Mouse (Mus musculus) B cell, adult 2 months (primary cell): Measurements from ENCODE around the gene Jag1.

Experiments
- DNase-seq, 2 experiments: peaks; one replicate each; pipeline ENCODE4 v3.0.0; 2022

The Jag1 gene

DNA sequence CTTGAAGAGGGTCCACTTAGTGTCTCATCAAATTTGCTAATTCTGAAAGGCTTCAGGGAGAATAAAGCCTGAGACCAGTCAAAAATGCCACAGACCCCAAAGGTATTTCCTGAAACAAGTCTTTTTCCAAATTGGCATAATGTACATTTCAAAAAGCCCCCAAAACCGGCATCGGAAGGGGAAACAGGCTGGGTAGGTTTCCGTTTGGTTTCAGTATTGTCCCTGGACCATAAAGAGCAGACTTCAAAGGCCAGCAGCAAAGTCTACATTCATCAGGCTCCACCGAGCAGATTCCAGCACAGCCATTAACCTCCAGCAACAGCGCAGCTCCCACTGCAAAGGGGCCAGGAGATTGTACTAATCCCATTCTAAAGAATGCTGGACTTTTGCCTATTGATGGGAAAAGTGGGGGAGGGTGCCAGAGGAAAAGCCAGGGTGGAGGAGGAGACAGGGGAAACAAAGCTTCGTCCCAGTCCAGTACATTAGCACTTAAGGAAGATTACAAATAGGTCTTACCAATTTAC lies 17.2 kb downstream of the Jag1 start:
- no peak for DNase-seq

DNA sequence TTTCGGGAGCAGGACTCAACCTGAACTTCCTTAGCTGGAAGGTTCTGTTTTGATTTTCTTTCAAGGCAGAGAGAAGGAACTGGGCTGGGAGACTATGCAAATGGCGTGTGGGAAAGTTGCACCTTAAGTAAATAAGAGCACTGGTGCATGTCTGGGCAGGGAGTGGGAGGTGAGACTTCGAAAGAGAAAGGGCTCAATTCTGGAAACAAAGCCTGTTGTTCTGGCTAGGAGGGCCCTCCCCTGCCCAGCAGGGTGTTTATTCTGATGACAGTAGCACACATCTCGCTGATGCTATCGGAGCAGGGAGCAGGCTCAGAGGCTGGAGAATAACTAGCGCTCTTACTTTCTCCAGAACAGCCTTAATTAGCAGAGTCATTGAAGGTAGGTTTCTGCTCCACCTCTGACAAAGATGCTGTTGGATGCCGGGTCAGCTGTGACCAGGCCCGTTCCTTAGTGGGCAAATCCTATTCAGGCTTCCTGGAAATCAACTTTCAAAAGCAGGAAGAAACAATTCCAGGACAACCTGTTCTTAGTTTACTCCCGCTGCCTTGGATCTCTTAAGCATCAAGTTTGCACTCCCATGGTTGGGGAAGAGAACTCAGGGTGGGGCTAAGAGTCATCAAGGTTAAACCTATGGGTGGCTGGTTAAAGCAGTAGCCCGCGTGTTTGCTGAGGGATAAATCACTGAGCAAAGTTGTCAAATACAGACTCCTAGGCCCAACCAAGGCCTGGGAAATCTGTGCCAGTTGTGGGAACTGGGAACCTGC lies 18.0 kb downstream of the Jag1 start:
- no peak for DNase-seq

DNA sequence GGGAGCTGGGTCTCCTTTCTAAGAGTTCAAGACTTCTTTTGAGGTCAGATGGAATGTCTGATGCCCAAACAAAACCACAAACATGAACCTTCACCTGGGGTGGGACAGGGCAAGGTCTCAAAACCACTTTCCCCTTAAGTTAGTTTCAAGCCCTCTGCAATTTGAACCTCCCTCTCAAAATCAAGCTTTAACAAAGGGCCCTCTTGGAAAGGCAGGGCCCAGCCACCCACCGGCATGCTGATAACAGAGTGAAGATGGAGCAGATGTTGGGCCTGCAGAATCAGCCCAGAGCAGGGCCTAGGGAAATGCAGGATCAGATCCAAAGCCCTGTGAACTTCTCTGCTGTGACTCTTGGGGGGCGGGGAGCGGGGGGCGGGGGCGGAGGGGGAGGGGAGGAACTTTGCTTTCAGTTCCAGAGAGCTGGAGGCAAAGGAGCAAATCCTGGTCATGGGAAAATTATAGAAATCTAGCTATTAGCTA lies 19.4 kb downstream of the Jag1 start:
- DNase-seq: no peak

DNA sequence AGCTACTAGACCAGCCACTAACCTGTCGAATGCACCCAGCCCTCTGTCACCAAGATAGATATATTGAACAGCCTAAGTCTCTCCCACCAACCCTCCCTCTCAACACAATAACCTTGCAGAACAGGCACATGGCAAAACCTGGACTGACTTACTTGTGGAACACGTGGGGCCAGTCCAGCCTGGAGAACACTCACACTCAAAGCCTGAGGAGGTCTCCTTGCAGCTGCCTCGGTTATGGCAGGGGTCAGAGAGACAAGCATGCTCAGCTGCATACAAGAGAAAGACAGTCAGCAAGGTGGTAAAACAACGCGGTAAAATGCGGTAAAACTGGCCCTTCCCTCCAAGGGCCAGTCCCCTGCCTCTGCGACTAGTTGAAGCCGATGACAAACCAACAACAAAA lies 22.1 kb downstream of the Jag1 start:
- DNase-seq: no peak

DNA sequence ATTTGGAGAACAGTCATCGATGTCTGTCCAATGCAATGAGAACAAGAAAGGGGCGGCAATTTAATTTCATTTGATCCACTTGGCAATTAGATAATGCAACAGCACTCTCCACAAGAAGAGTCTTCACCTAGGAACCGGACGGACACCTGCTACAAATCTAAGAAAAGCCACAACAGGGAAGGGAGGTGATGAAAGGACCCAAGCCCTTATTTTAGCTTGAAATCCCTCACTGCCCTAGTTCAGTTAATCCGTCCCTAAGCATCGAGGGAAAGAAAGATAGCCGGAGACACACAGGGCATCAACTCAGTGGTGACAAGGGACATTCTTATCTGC lies 23.2 kb downstream of the Jag1 start:
- no peak for DNase-seq

DNA sequence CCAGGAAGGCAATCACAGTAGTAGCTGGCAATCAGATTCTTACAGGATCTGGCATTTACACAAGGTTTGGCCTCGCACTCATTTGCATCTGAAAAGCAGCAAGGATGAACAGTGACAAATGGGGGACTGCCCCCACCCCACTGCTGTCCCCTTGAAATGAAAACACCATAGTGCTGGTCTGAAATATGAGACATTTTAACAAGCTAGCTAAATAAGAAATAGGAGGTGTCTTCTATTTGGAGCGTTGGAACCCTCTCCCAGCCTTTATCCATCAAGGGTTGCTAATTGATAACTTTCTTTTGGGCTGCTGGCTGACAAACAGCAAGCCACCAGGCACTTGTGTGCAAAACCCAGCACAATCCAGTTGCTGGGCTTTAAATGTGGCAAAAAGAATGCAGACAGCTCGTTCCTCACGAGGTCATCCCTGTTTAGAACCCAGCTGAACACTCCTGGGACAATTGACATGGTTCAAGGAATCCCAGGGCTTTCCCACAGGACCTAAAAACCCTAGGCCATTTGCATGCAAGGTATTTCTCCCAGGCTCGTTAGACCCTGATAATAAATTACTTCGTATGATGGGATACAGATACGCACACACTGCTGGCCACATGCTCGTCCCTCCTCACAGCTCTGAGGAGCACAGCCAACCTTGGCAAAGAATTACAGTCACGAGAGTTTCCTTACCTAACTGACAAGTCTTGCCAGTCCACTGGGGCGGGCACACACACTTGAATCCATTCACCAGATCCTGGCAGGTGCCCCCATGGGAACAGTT lies 23.7 kb downstream of the Jag1 start:
- no peak for DNase-seq

DNA sequence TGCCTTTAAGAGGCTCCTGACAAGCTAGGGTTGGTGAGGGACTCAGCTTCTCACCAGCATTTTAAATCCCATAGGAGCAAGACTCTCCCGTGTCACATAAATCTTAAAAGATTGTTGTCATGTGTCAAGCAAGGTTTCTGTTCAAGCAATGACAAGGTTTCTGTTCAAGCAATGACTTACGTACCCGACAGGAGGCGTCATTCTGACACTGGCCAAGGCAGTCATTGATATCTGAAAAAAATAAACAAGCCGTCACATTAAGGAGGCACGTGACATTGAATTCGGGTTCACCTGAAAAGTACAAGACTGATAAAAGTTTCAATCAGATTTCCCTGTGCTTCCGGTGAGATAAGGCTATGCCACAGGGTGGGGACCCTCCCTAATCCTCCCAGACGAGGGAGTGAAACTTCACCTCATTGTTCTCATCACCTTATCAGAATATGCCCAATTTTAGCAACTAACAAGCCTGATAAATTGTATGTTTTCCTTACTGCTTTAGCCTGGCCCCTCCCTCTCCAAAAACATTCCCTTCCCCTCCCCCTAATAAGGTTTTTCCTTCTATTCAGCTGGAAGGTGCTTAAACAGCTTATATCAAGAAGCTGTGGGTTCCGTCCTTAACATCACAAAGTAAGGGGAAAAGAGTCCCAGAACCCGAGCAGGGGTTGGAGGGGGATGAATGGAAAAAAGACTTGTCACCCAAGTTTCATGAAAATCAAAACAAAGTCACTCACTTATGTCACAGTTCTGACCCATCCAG lies 24.5 kb downstream of the Jag1 start:
- no peak for DNase-seq

DNA sequence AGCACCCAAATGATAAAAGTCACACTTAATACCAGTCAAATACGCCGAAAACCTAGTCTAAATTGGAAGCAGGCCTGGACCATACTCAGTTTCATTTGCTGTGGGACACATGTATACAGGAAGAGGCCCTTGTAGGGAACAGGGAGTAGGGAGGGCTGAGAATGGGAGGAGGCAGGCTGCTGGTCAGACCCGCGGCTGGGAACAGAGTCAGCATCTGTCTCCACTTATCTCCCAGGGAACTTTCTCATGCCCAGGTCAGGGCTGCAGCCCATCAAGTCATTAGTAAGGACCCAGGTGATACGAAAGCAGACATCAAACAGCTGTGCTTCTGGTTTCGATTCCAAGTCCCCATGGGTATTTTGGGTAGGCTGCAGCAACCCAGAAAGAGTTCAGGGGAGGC lies 28.7 kb downstream of the Jag1 start:
- no peak for DNase-seq

DNA sequence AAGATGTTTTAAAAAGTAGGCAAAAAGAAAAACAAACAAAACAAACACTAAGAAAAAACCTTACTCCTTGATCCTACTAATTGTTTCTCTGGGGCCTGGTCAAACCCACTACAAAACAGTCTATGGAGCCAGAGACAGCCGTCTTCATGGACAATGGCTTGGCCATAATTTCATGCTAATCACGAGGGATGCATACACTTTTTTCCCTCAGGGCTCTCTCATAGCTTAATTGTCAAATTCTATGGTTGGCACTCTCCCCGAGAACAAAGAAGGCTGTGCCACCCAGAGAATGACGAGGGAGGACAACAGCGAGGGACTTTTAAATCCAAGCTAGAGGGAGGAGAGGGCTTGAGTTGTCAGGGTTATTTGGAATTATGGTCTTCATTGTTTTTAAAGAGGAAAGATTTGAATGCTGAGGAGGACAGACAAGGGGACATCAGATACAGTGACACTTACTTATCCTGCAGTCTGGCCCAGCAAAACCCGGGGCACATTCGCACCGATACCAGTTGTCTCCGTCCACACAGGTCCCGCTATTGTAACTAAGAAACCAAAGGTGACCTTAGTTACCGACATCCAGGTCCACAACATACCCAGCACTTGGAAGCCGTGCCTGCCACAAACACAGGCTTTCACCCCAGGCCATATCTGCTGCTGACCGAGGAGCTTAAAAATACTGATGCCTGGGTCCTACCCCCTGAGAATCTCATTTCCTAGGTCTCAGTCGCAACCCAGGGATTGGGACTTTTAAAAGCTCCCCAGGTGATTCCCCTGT lies 29.6 kb downstream of the Jag1 start:
- DNase-seq: no peak

DNA sequence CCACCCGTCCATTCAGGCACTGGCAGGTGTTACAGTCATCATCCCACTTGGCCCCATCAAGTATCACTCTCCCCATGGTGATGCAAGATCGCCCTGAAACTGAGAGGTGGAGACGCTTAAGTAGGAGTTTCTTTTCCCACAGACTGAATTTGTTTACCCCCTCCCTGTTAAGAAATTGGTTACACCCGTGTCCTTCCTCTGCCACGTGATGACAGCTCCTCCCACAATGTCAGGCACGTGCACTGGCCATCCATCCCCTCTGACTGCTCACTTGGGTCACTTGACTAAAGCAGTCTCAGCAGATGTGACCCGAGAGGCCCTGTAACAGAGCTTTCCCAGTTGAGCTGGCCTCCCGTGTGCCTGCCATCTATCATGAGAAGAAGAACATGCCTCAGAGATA lies 31.2 kb downstream of the Jag1 start:
- DNase-seq: no peak

DNA sequence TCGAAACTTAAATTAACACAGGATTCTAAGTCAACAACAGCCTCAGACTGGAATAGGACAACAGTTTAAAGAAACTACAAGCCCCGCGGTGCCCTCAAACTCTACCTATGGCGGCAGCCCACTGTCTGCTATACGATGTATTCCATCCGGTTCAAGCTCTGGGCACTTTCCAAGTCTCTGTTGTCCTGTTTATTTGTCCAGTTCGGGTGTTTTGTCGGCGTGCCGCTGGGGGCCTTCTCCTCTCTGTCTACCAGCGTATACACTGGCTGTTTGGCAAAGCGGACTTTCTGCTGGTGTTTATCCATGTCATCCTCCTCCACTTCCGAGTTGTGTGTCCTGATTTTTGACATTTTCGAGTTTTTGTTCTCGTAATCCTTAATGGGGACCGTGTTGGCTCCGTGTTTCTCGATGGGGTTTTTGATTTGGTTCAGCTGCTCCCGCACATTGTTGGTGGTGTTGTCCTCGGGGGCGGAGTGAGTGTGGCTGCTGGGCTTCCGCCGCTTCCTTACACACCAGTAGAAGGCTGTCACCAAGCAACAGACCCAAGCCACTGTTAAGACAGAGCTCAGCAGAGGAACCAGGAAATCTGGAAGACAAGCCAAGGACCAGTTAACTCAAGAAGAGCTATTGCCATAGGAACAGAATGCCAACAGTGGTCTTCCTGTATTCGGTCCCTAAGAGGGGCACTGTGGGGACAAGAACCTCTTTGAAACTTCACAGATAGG lies 33.4 kb downstream of the Jag1 start:
- DNase-seq: no peak

DNA sequence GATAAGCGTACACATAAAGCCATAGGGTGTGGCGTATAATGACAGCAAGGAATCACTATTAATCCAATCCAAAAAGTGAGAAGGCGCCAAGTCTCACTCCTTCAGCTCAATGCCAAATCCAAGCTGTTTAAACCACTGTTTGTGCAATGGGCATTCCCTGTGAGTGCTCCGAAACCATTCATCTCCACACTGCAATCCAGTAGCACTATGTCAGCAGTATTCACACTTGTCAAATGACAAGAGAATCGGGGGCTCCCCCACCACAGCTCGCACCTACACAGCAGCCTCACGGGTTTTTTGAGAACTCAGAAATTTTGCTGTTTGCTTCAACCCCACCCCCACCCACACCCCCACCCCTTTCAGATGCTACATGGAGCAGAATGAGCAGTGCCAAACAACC lies 35.4 kb downstream of the Jag1 start:
- DNase-seq: no peak

DNA sequence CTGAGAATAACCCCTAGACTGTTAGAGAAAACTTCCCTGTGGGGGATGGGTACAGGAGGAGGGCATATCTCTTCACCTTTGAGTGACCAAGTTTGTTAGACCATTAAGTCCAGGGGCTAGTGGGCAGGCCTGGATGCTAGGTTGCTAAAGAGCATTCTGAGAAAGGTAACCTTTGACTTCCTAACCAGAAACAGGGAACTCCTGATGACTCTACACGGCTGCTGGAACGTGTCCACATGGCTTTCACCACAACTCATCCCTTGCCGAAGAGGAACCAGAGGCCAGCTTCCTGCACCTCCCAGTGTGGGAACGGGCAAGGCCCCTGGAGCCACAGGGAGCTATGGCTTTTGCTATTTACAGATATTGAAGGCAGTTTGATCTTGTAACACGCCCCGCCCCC lies 36.0 kb downstream of the Jag1 start:
- no peak for DNase-seq

DNA sequence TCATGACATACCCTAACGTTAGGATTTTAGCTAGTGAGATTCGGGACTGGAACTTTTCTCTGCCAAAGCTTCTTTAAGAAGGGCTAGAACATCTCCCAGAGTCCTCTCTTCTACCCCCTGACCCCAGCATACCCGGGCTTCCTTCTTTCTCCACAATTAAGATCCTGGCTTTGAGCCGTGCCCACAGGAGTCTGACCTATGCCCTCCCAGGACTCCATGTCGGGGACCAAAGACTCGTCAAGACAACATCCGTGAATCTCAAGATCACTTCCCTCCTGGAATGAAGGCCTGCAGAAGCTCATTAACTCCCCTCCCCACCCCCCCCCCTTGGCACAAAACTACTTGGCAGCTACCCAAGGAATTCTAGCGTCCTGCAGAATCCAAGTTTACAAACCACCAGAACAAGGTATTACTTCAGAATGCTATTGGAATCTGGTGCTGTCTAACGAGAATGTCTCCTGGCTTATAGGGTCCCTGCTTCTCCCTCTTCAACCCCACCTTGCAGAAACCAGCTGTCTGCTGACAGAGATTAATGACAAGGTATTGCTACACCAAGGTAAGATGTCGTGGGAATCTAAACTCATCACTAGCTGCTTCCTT lies 36.6 kb downstream of the Jag1 start:
- DNase-seq: no peak

DNA sequence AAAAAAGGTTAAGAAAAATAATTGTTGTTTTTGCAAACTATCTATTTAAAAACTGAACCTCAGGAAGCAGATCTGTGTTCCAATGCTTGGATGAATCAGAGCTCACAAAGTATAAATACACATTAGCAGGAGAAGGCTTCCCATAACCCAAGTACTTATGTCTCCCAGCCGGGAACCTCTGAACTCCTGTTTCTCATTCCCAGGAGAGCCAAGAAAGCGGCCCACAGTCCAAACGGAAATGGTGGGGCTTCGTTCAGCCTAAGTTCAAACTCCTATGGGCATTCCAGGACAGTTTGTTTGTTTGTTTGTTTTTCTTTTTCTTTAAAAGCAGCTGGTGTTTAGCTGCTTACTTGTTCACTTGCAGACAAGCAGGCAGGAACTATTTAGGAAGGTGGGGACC lies 37.7 kb downstream of the Jag1 start:
- no peak for DNase-seq

DNA sequence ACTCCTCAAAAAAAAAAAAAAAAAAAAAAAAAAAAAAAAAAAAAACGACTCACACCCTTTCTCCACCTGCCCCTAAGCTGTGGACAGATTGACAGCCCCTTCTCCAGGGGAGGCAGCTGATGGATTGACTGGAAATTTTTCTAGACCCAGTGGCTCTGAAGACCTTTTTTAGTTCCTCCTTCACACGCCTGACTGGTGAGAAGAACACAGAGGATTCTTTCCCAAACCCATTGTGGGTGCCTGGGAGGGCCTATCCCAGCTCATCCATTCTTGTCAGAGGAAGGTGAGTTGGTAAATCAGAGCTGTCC lies 42.2 kb downstream of the Jag1 start:
- DNase-seq: no peak

DNA sequence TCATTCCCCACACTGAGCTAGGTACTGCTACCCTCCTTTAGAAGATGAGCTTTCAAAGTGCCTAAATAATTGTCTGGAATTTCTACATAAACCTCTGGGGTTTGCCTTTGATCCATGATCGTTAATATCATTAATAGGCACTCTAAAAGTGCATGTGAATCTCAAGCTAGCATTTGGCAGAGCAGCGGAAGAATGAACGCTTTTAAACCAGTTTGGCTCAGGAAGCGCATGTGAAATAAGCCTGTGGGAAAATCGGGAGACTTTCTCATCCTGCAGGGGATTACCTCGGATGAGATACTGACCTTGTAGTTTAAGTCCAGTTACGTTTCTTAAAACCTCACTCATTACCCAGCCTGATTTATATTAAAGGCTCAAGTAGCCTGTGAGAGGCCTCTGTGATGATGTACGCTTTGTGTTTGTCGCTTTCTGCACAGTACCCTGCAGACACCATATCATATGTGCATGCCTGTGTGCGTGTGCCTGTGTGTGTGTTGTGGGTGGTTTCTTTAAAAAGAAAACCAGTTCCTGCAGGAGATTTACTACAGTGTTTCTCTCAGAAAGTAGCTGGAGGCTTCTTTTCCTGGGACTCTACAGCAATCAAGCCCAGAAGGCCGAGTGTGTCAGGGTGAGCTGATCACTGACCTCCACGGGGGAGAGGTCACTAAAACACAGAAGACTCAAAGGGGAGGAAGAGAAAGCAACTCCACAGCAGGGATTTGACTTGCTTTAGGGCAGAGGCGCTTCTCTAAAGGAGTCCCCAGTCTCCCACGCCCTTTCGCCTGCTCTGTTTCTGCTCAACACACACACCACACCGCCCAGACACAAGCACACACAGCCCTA lies 42.8 kb downstream of the Jag1 start:
- DNase-seq: no peak

DNA sequence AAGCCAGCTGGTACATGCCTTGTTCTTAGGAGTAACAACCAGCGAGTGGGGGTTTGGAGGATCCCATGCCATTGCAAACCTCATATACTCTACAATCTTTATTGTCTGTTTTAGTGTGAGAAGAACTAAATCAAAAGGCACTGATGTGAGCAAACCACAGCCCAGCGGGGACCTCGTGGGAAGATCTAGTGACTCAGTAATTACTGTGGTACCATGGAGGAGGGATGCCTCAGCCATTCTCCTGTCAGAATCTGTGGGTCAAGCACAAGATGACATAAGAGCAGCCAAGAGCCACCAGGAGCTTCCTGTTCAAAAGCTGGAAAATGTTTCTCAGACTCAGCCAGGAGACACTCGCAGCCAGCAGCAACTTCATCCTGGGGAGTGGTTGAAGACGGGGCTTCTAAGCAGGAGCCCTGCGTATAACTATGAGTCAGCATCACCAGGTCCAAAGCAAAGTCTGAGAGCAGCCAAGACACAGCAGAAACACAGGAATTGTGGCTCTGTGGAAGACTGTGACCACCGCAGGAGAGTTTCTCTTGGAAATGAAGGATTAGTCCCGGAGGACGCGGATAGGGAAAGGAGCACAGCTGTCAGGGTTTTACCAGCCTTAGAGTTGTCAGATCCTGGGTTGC lies 48.8 kb downstream of the Jag1 start:
- DNase-seq: no peak

DNA sequence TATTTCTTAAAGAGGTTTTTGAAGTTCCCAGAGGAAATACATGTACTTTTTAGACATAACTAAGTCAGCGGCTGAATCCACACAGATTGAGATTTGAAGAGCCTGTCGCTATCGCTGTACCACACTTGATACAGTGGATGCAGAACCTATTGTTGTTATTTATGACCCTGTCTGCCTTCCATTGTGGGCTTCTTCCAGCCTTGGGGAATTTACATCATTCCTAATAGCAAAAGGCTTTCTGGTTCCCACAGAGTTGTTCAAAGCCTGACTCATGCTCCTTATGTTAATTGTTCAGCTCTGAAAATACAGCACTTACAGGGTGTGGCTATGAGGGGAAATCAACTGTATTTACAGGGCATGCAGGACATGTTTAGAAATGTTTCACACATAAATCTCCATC lies 51.9 kb downstream of the Jag1 start:
- DNase-seq: no peak

DNA sequence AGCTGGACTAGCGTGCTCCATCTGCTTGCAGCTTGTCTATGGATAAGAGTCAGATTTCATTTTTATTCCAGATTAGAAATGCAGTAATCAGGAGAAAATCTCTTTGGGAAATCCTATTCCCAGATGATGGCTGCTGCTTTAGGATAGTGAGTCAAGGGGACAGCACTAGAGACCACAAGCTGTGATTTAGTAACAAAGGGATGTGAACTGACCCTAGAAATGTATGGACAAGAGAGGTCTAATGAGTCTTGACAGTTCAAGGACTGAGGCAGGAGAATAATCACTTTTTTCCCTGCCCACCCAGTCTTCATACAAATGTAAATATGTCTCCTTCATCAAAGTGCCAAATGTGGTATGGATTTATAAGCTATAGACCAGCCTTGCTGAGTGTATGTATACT lies 52.6 kb downstream of the Jag1 start:
- no peak for DNase-seq
